Mouse (Mus musculus): ENCODE data around the gene Ncoa5. TPM values are rescaled to one million over a fixed set of nuclear protein-coding genes. Genes with fewer than 3 reads are reported as not detected.

Gene Ncoa5
- polyA plus RNA-seq, 1 experiment from 2014 or later = 11.9 TPM

- no peak overlapping the region for H3K27ac ChIP-seq (ENCODE audit: low read depth, low read length)
- WGBS = 40% methylated on average over 11 of the region's 11 CpGs
- no peak overlapping the region for H3K4me2 ChIP-seq (replicated peaks; ENCODE audit: low read depth)
- no peak for ATAC-seq
- H3K27me3 ChIP-seq (replicated peaks; ENCODE audit: control insufficient read depth, insufficient read depth, low read length) = no peaks in the 10 kb centered on the region
- H3K4me1 ChIP-seq (replicated peaks; ENCODE audit: control insufficient read depth, insufficient read depth, low read length) = 0 out of 2 replicates have a peak, but pooled peaks cover 10% of the 10 kb centered on the region
- H3K9ac ChIP-seq (ENCODE audit: low read depth, low read length) = no peak overlapping the region
- no peak overlapping the region for H3K4me3 ChIP-seq (ENCODE audit: low read depth, low read length)
- H3K36me3 ChIP-seq (ENCODE audit: control insufficient read depth, insufficient read depth) = no peaks in the 10 kb centered on the region
- H3K9me3 ChIP-seq (ENCODE audit: control insufficient read depth) = no peaks in the 10 kb centered on the region
- no peak for TF ChIP-seq CTCF (IDR thresholded peaks at IDR 0.05; ENCODE audit: low read depth)
These were observed 16.9 kb upstream of the Ncoa5 start for GRCm38 (mm10) chr2:165051566-165051965.

- WGBS = 71% methylated on average over 18 of the region's 18 CpGs
- ATAC-seq = no peak
These were observed 16.3 kb upstream of the Ncoa5 start for GRCm38 (mm10) chr2:165050826-165051548.

GRCm38 (mm10) chr2:165049044-165049443 is 14.4 kb upstream of the Ncoa5 start:
- H3K4me3 ChIP-seq (ENCODE audit: low read depth, low read length) = no peak overlapping the region
- no peaks in the 10 kb centered on the region for H3K36me3 ChIP-seq (ENCODE audit: control insufficient read depth, insufficient read depth)
- no peak for ATAC-seq
- no peaks in the 10 kb centered on the region for H3K9me3 ChIP-seq (ENCODE audit: control insufficient read depth)
- no peaks in the 10 kb centered on the region for H3K27me3 ChIP-seq (replicated peaks; ENCODE audit: control insufficient read depth, insufficient read depth, low read length)
- H3K4me2 ChIP-seq (replicated peaks; ENCODE audit: low read depth) = no peak overlapping the region
- TF ChIP-seq CTCF (IDR thresholded peaks at IDR 0.05; ENCODE audit: low read depth) = no peak
- no peaks in the 10 kb centered on the region for H3K4me1 ChIP-seq (replicated peaks; ENCODE audit: control insufficient read depth, insufficient read depth, low read length)
- no peak overlapping the region for H3K9ac ChIP-seq (ENCODE audit: low read depth, low read length)
- no peak overlapping the region for H3K27ac ChIP-seq (ENCODE audit: low read depth, low read length)
- WGBS = 73% methylated on average over 5 of the region's 5 CpGs

More at GRCm38 (mm10) chr2:165050826-165051548, 16.3 kb upstream of the Ncoa5 start:
- Histone ChIP-seq H3K4me1 (replicated peaks; ENCODE audit: control insufficient read depth, insufficient read depth, low read length) (0 out of 2 replicates have a peak, but pooled peaks cover 10% of the 10 kb centered on the region), H3K4me2 (replicated peaks; ENCODE audit: low read depth) (no peak overlapping the region), H3K36me3 (ENCODE audit: control insufficient read depth, insufficient read depth) (no peaks in the 10 kb centered on the region), H3K27me3 (replicated peaks; ENCODE audit: control insufficient read depth, insufficient read depth, low read length) (no peaks in the 10 kb centered on the region), H3K4me3 (ENCODE audit: low read depth, low read length) (no peak overlapping the region), H3K9ac (ENCODE audit: low read depth, low read length) (no peak overlapping the region), H3K27ac (ENCODE audit: low read depth, low read length) (no peak overlapping the region), H3K9me3 (ENCODE audit: control insufficient read depth) (no peaks in the 10 kb centered on the region)
- no peak for TF ChIP-seq CTCF (IDR thresholded peaks at IDR 0.05; ENCODE audit: low read depth)

- no peaks in the 10 kb centered on the region for H3K27me3 ChIP-seq (replicated peaks; ENCODE audit: control insufficient read depth, insufficient read depth, low read length)
- no peak overlapping the region for H3K27ac ChIP-seq (ENCODE audit: low read depth, low read length)
- no peak for TF ChIP-seq CTCF (IDR thresholded peaks at IDR 0.05; ENCODE audit: low read depth)
- no peak for ATAC-seq
- no peaks in the 10 kb centered on the region for H3K9me3 ChIP-seq (ENCODE audit: control insufficient read depth)
- no peaks in the 10 kb centered on the region for H3K36me3 ChIP-seq (ENCODE audit: control insufficient read depth, insufficient read depth)
- H3K4me2 ChIP-seq (replicated peaks; ENCODE audit: low read depth) = no peak overlapping the region
- H3K9ac ChIP-seq (ENCODE audit: low read depth, low read length) = no peak overlapping the region
- 56% methylated on average over 2 of the region's 2 CpGs for WGBS
- no peak overlapping the region for H3K4me3 ChIP-seq (ENCODE audit: low read depth, low read length)
- H3K4me1 ChIP-seq (replicated peaks; ENCODE audit: control insufficient read depth, insufficient read depth, low read length) = no peaks in the 10 kb centered on the region
These were observed 9.1 kb upstream of the Ncoa5 start for GRCm38 (mm10) chr2:165043729-165044128.

- no peak overlapping the region for H3K9ac ChIP-seq (ENCODE audit: low read depth, low read length)
- no peaks in the 10 kb centered on the region for H3K36me3 ChIP-seq (ENCODE audit: control insufficient read depth, insufficient read depth)
- 0 out of 2 replicates have a peak, but pooled peaks have one; percentile 12 for TF ChIP-seq CTCF (IDR thresholded peaks at IDR 0.05; ENCODE audit: low read depth)
- no peaks in the 10 kb centered on the region for H3K9me3 ChIP-seq (ENCODE audit: control insufficient read depth)
- H3K4me3 ChIP-seq (ENCODE audit: low read depth, low read length) = no peak overlapping the region
- H3K4me1 ChIP-seq (replicated peaks; ENCODE audit: control insufficient read depth, insufficient read depth, low read length) = no peaks in the 10 kb centered on the region
- peak; percentile 79 for ATAC-seq
- 2% methylated on average over 17 of the region's 17 CpGs for WGBS
- H3K27me3 ChIP-seq (replicated peaks; ENCODE audit: control insufficient read depth, insufficient read depth, low read length) = no peaks in the 10 kb centered on the region
- peak overlapping the region; percentile 41 for H3K4me2 ChIP-seq (replicated peaks; ENCODE audit: low read depth)
- H3K27ac ChIP-seq (ENCODE audit: low read depth, low read length) = no peak overlapping the region
These were observed 8.5 kb upstream of the Ncoa5 start for GRCm38 (mm10) chr2:165043090-165043636.

- Histone ChIP-seq H3K27ac (ENCODE audit: low read depth, low read length) (no peak overlapping the region), H3K9ac (ENCODE audit: low read depth, low read length) (no peak overlapping the region), H3K4me2 (replicated peaks; ENCODE audit: low read depth) (no peak overlapping the region), H3K9me3 (ENCODE audit: control insufficient read depth) (no peaks in the 10 kb centered on the region), H3K4me3 (ENCODE audit: low read depth, low read length) (no peak overlapping the region), H3K36me3 (ENCODE audit: control insufficient read depth, insufficient read depth) (no peaks in the 10 kb centered on the region), H3K4me1 (replicated peaks; ENCODE audit: control insufficient read depth, insufficient read depth, low read length) (no peaks in the 10 kb centered on the region), H3K27me3 (replicated peaks; ENCODE audit: control insufficient read depth, insufficient read depth, low read length) (no peaks in the 10 kb centered on the region)
- no peak for TF ChIP-seq CTCF (IDR thresholded peaks at IDR 0.05; ENCODE audit: low read depth)
- 76% methylated on average over 5 of the region's 5 CpGs for WGBS
- ATAC-seq = no peak
These were observed 7.5 kb upstream of the Ncoa5 start for GRCm38 (mm10) chr2:165042126-165042525.

All from intestine, postnatal 0 days (tissue).